Mouse (Mus musculus) intestine, embryonic 14.5 days (tissue): Measurements from ENCODE around the gene Nrm. TPM values are rescaled to one million over a fixed set of nuclear protein-coding genes. Genes with fewer than 3 reads are reported as not detected.
A peak's percentile ranks its signal among the peaks of the same experiment; 100 is the strongest.

Experiments used
- ATAC-seq: fragments of 200-750 bp; cut with Nextera tagmentation; replicated peaks from 2 replicates; pipeline ENCODE4 v1.8.0; 2017; ENCODE audit warnings: low read depth, moderate number of reproducible peaks, moderate TSS enrichment, moderate library complexity; ENCODE audit not compliant: low FRiP score, low TSS enrichment
- DNase-seq: peaks from one replicate; pipeline ENCODE4 v3.0.0-alpha.2; 2018; ENCODE audit warnings: low spot score
- H3K27ac ChIP-seq: fragments of 300-500 bp; sonication (generic); 2 replicates; pipeline ENCODE4 v1.5.1; 2014; ENCODE audit warnings: low read depth, mild to moderate bottlenecking, control low read depth
- H3K27me3 ChIP-seq: fragments of 300-500 bp; sonication (generic); replicated peaks from 2 replicates; pipeline ENCODE4 v1.6.1; 2014; ENCODE audit warnings: low read length, control low read depth; ENCODE audit not compliant: control insufficient read depth, insufficient read depth
- H3K36me3 ChIP-seq: fragments of 300-500 bp; sonication (generic); 2 replicates; pipeline ENCODE4 v1.6.1; 2014; ENCODE audit warnings: low read length, control low read depth; ENCODE audit not compliant: control insufficient read depth, insufficient read depth
- H3K4me1 ChIP-seq: fragments of 300-500 bp; sonication (generic); replicated peaks from 2 replicates; pipeline ENCODE4 v1.6.1; 2014; ENCODE audit warnings: low read length, control low read depth, mixed read lengths; ENCODE audit not compliant: control insufficient read depth, insufficient read depth
- H3K4me2 ChIP-seq: fragments of 300-500 bp; sonication (generic); 2 replicates; pipeline ENCODE4 v1.6.1; 2014; ENCODE audit warnings: low read length
- H3K4me3 ChIP-seq: fragments of 300-500 bp; sonication (generic); 2 replicates; pipeline ENCODE4 v1.5.1; 2014; ENCODE audit warnings: low read depth, low read length, control low read depth, mixed read lengths
- H3K9ac ChIP-seq: fragments of 300-500 bp; sonication (generic); 2 replicates; pipeline ENCODE4 v1.6.1; 2014; ENCODE audit warnings: mild to moderate bottlenecking, low read length
- H3K9me3 ChIP-seq: fragments of 300-500 bp; sonication (generic); 2 replicates; pipeline ENCODE4 v1.6.1; 2016; ENCODE audit warnings: low read length, control low read depth; ENCODE audit not compliant: control insufficient read depth
- WGBS: fragments of 180-500 bp; shearing (Covaris S2); extraction: QIAGEN DNeasy Blood & Tissue Kit; methylation state at CpG from one replicate; pipeline ENCODE4 v1.1.7; 2014; 5-methylcytosine and 5-hydroxymethylcytosine counted together
- polyA plus RNA-seq: library from polyadenylated mRNA; unstranded; fragments of >200 nt; fragmentation: Nextera tagmentation; extraction: Ambion mirVana; gene quantifications from 2 replicates; pipeline ENCODE4 v1.2.1, GENCODE M21; 2014

Gene Nrm
- polyA plus RNA-seq, 1 experiment from 2014 or later: 62.6 TPM

DNA sequence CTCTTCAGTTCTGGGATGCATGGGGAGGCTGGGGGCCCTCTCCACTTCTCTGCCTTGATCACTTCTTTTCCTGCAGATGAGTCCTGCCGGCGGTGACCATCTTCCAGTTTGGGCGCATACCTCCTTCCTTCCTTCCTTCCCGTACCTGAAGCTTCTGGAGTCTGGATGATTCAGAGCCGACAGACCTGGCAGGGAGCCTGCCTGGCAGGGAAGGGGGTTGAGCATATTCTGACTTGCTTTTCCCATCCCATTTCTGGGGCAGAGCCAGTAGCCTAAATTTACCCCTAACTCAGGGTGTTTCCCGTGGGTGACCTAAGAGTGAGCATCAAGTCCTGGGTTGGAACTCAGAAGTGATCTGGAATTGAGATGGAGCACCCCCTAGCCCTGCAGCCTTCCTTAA, 13.6 kb downstream of the Nrm start:
- ATAC-seq: no peak
- H3K4me3 ChIP-seq: no peak overlapping the region
- peaks cover 18% of the 10 kb centered on the region for H3K4me1 ChIP-seq
- no peak overlapping the region for H3K9ac ChIP-seq
- H3K4me2 ChIP-seq: no peak overlapping the region
- H3K27me3 ChIP-seq: no peaks in the 10 kb centered on the region
- no peak overlapping the region for H3K27ac ChIP-seq
- H3K36me3 ChIP-seq: peaks cover 35% of the 10 kb centered on the region
- DNase-seq: no peak
- 94% methylated on average over 6 of the region's 6 CpGs for WGBS
- H3K9me3 ChIP-seq: 0 out of 2 replicates have a peak, but pooled peaks cover 5% of the 10 kb centered on the region

DNA sequence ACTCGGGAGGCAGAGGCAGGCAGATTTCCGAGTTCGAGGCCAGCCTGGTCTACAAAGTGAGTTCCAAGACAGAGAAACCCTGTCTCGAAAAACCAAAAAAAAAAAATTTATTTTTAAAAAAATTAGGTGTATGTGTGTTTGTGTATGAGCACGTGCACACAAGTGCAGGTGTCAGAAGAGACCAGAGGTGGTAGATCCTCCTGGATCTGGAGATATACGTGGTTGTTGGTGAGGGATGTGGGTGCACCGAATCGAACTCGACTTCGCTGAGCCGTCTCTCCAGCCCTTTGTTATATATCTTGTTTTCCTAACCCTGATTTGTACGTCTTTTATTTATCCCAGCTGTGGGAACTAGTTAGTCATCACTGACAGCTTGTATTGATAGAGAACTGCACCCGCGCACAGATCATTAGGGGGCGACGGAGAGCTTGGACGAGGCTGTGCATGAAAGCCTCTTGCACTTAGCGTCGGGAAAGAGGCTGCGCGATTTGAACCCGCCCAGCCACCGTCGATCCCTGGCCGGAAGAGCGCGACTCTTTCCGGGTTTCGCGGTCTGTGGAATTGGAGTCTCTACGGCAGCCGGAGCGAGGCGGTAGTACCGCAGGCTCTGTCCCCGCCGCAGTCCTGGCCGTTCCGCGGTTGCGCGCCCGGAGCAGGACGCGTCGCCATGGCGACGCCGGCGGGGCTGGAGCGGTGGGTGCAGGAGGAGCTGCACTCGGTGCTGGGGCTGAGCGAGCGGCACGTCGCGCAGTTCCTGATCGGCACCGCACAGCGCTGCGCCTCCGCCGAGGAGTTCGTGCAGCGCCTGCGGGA, 18.3 kb downstream of the Nrm start, which contains the start of gene Dhx16:
Gene Dhx16 (plus strand): TSS at position 575 of the 813 bp plus-strand sequence.
- H3K4me2 ChIP-seq: peak within 1 kb of the TSS; percentile 86
- H3K27me3 ChIP-seq: no peaks in the 10 kb centered on the region
- peaks cover 5% of the 10 kb centered on the region for H3K4me1 ChIP-seq
- no peaks in the 10 kb centered on the region for H3K9me3 ChIP-seq
- DNase-seq: peak; percentile 94
- 6% methylated on average over 65 of the region's 66 CpGs for WGBS
- H3K9ac ChIP-seq: peak within 1 kb of the TSS; percentile 80
- peaks cover 54% of the 10 kb centered on the region for H3K36me3 ChIP-seq
- no peak within 1 kb of the TSS for H3K27ac ChIP-seq
- peak; percentile 90 for ATAC-seq
- H3K4me3 ChIP-seq: peak within 1 kb of the TSS; percentile 76

DNA sequence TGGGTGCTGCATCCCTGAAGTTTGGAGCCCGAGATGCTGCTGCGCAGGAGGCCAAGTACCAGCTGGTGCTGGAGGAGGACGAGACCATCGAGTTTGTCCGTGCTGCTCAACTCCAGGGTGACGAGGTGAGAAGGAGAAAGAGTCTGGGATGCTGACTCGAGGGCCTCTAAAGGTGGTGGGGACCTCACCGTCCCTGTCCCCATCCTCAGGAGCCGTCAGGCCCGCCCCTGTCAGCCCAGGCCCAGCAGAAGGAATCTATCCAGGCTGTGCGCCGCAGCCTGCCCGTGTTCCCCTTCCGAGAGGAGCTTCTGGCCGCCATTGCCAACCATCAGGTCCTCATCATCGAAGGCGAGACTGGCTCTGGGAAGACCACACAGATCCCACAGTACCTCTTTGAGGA, 21.8 kb downstream of the Nrm start:
- H3K36me3 ChIP-seq: peaks cover 65% of the 10 kb centered on the region
- no peak overlapping the region for H3K9ac ChIP-seq
- WGBS: 91% methylated on average over 17 of the region's 17 CpGs
- no peak overlapping the region for H3K4me3 ChIP-seq
- peaks cover 5% of the 10 kb centered on the region for H3K4me1 ChIP-seq
- no peak for DNase-seq
- H3K27me3 ChIP-seq: no peaks in the 10 kb centered on the region
- H3K27ac ChIP-seq: no peak overlapping the region
- H3K9me3 ChIP-seq: no peaks in the 10 kb centered on the region
- no peak for ATAC-seq
- H3K4me2 ChIP-seq: no peak overlapping the region

DNA sequence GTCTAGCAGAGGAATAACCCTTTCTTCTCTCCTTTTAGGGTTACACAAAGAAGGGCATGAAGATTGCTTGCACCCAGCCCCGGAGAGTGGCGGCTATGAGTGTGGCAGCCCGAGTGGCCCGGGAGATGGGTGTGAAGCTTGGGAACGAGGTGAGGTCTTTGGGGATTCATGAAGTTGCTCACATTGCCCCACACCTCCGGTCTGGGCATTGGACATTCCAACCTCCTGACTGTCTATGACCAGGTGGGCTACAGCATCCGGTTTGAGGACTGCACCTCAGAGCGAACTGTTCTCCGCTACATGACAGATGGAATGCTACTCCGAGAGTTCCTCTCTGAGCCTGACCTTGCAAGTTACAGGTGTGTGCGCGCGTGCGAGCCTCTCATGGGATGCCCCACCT, 22.7 kb downstream of the Nrm start:
- ATAC-seq: no peak

DNA sequence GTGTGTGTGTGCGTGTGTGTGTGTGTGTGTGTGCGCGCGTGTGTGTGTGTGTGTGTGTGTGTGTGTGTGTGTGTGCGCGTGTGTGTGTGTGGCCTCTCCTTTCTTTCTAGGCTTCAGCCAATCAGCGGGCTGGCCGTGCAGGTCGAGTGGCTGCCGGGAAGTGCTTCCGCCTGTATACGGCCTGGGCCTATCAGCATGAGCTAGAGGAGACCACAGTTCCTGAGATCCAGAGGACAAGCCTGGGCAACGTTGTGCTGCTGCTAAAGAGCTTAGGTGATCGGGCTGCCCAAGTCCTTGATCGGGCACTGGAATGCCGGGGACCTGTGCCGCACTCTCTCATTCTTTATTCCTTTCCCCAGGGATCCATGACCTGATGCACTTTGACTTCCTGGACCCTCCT, 26.6 kb downstream of the Nrm start:
- WGBS: 83% methylated on average over 15 of the region's 17 CpGs
- no peaks in the 10 kb centered on the region for H3K27me3 ChIP-seq
- no peak overlapping the region for H3K27ac ChIP-seq
- peaks cover 96% of the 10 kb centered on the region for H3K36me3 ChIP-seq
- no peak overlapping the region for H3K9ac ChIP-seq
- no peaks in the 10 kb centered on the region for H3K4me1 ChIP-seq
- DNase-seq (no peak), ATAC-seq (no peak)
- H3K4me3 ChIP-seq: no peak overlapping the region
- no peaks in the 10 kb centered on the region for H3K9me3 ChIP-seq
- no peak overlapping the region for H3K4me2 ChIP-seq

More for the DNA sequence above, 22.7 kb downstream of the Nrm start:
- DNase-seq: no peak
- 95% methylated on average over 14 of the region's 14 CpGs for WGBS
- Histone ChIP-seq H3K9ac (no peak overlapping the region), H3K36me3 (peaks cover 74% of the 10 kb centered on the region), H3K27me3 (no peaks in the 10 kb centered on the region), H3K4me1 (peaks cover 5% of the 10 kb centered on the region), H3K4me2 (no peak overlapping the region), H3K9me3 (no peaks in the 10 kb centered on the region), H3K4me3 (no peak overlapping the region), H3K27ac (no peak overlapping the region)

DNA sequence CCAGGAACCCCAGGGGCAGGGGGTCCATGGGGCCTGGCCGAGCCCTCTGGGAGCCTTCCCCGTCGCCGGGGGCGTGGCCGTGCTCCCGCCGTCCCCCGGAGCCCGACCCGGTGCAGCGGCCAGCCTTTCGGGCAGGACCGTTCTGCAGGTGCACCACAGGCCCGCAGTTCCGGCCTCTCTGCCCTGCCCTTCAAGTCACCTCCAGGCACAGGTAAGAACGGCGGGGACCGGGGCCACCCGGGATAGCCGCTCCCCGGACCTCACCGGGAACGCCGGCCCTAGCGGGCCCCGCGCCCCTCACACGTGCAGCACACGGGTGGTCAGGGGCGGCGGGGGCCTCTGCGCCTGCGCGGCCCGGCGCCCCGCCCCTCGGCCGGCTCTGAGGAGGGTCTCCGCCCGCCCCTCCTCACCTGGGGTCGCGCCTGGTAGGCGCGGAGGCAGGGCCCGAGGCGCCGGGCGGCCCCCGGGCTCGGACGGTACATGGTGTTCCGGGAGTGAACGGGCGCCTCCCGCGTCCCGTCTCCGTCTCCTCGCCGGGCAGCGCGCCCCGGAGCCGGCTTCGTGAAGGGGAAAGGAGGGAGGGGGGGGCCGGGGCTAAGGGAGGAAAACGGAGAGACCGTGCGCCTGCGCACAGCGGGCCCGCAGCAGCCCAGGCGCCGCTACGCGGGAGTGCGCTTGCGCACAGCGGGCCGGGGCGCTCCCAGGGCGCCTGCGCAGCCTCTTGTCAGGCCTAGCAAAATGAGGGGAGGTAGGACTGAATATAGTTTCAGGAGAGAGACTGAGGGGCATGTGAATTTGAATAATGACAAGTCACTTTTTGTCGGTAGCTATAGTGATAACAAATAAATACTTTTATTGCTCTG, 35.9 kb downstream of the Nrm start, which contains the start of gene 2310061I04Rik:
Gene 2310061I04Rik (minus strand): TSS at position 651 of the 863 bp plus-strand sequence.
- ATAC-seq: peak; percentile 87
- Histone ChIP-seq H3K9ac (peak within 1 kb of the TSS; percentile 79), H3K4me3 (peak within 1 kb of the TSS; percentile 84), H3K27me3 (no peaks in the 10 kb centered on the region), H3K9me3 (no peaks in the 10 kb centered on the region), H3K36me3 (peaks cover 59% of the 10 kb centered on the region), H3K4me1 (peaks cover 14% of the 10 kb centered on the region), H3K4me2 (peak within 1 kb of the TSS; percentile 99), H3K27ac (peak within 1 kb of the TSS; percentile 82; the same call in 1 of the 2 replicates)
- peak; percentile 93 for DNase-seq
- under 1% methylated on average over 84 of the region's 86 CpGs for WGBS

DNA sequence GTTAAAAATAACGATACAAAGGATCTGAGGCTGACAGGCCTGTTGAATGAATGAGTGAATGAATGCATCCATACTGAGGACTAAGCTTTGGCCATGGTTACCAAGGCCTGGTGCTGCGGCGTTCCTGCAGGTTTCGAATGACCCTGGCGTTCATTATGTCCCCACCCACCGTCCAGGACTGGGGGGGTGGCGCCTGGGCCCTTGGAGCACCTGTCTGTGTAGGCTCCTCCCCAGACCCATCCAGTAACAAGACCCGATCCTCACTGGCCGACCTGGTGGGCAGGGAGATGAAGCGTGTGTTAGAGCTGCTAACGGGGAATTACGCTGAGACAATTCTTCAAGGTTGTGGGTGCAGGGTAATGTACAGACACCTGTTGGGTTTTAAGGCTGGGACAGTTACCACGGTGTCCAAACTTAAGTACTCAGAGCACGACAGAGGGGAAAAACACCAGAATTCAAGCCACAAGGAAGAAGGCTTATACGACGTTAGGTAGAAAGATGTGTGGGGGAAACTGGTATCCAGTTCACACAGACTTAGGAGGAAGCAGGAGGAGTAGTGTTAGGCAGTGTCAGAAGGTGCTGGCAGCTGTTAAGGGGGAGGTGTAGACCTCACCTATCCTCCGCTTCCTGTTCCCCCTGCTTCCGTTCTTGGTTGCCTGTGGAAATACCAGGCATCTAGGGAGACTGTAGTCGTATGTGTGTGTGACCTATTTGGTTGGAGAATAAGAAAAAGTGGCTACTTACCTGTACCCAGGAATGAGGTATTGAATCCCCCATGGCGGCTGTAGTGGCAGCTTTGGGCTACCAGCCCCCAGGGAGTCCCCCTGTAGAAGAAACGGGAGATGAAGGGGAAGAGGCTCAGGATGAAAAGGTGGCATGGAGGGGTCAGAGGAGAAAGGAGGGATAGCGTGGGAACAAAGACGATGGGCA, 36.8 kb downstream of the Nrm start:
- Histone ChIP-seq H3K9ac (peak overlapping the region; percentile 22; the same call in 1 of the 2 replicates), H3K4me2 (peak overlapping the region; percentile 99), H3K27ac (no peak overlapping the region), H3K36me3 (peaks cover 54% of the 10 kb centered on the region), H3K4me1 (peaks cover 14% of the 10 kb centered on the region), H3K4me3 (peak overlapping the region; percentile 84; the same call in 1 of the 2 replicates), H3K27me3 (no peaks in the 10 kb centered on the region), H3K9me3 (no peaks in the 10 kb centered on the region)
- DNase-seq: peak; percentile 63
- WGBS: 41% methylated on average over 23 of the region's 23 CpGs
- peak; percentile 62 for ATAC-seq

DNA sequence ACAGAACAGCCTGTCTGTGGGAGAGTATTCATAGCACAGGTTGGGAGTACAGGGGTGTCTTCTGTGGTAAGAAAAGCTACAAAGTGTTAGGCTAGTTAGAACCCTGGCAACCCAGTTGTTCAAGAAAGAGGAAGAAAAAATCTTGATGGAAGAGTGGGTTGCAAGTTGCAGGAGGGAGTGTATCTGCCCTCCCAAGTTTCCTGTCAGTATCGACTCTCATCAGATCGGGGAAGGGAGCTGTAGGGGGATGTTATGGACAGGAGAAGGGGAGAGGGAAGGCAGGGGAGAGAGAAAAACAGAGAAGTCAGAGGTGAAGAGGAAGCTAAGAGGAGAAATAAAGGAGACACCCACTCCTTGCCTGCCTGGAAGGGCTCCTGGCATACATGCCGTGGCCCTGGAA, 39.5 kb downstream of the Nrm start:
- Histone ChIP-seq H3K4me3 (no peak overlapping the region), H3K4me2 (no peak overlapping the region), H3K27me3 (no peaks in the 10 kb centered on the region), H3K27ac (no peak overlapping the region), H3K9ac (no peak overlapping the region), H3K4me1 (peaks cover 13% of the 10 kb centered on the region), H3K36me3 (peaks cover 63% of the 10 kb centered on the region), H3K9me3 (no peaks in the 10 kb centered on the region)
- 82% methylated on average over 3 of the region's 3 CpGs for WGBS
- DNase-seq (no peak), ATAC-seq (no peak)
